Mouse (Mus musculus): ENCODE data around the gene Atf7ip.

Gene Atf7ip

DNA sequence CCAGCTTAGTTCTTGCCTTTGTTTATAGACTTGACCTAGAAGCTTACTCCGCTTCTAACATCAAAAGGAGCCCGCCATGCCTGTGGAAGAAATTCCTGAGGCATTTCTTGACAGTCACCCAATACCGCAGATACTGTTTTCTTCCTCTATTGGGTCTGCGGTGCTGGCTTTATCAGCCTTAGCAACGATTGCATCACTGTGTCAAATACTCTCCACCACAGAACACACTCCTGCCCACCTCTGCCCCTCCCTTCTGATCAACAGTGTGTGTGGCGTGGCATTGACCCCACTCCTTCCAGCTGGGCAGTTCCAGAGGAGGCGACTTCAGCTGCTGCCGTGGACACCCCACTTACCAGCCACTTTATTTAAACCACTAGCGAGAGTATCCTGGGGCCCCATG lies 139.8 kb downstream of the Atf7ip start:
- no peak for DNase-seq (ENCODE audit: low spot score in 2 of 2)

DNA sequence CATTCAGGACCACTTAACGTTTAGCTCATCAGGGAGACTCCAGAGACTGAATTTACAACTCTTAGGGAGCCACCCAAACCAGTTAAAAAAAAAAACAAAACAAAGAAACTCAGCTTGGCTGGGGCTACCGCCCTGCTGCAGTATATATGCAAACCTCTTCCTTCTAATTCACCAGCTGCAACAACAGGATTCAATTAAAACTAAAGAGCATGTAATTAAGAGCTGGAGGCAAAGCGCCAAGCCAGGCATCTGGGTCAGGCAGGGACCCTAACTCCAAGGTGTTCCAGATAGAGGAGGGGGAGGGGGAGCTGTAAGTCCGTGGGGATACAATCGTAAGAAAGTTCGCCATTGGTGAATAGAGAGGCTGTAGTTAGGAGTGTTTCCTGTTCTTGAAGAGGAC lies 140.2 kb downstream of the Atf7ip start:
- no peak for DNase-seq (ENCODE audit: low spot score in 2 of 2)

DNA sequence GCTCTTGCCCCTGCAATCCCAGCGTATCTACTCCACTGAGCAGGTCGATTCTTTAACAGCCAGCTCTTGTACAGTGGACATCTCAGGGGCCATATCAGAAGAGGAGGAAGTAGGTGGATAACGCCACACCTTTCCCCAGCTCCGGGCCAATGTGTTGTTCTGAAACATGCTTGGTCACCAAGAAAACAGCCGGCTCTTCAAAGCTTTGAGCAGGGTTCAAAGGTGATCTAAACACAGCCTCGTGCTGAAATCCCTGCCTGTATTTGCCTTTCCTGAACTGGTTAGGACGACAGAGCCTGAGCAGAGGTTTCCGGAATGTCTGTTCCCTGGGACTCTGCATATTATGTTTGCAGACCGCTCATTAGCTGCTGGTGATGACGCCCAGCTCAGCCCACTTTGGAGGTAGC lies 141.5 kb downstream of the Atf7ip start:
- DNase-seq (ENCODE audit: low spot score in 2 of 2), result no peak

DNA sequence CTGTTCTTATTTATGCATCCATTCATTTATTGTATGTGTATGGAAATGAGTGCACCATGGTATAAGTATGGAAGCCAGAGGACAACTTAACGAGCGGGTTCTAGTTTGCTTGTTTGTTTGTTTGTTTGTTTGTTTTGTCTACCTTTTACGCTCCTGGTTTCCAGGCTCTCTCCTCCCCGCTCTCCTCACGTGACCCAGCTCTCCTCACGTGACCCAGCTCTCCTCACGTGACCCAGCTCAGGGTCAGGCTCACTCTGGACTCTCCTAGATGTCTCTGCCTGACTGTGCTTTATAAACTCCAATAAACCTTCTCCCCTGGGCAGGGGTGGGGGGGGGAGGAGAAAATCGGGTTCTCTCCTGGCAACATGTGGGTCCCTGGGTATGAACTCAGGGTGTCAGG lies 144.7 kb downstream of the Atf7ip start:
- DNase-seq (ENCODE audit: low spot score in 2 of 2), result no peak

DNA sequence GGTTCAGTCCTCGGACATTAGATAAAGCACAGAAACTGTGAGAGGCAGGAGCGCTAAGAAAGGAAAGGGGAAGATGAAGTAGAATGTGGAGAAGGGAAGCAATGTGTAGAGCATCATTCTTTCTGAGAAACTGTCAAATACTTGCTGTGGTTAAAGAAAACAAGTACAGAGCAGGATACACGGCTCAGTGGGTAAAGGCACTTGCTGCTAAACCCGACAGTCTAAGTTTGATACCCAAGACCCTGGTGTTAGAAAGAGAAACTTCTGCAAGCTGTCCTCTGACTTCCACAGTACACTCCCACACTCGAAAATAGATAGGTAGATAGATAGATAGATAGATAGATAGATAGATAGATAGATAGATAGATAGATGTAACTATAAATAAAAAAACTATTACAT lies 147.4 kb downstream of the Atf7ip start:
- DNase-seq (ENCODE audit: low spot score in 2 of 2), result no peak

DNA sequence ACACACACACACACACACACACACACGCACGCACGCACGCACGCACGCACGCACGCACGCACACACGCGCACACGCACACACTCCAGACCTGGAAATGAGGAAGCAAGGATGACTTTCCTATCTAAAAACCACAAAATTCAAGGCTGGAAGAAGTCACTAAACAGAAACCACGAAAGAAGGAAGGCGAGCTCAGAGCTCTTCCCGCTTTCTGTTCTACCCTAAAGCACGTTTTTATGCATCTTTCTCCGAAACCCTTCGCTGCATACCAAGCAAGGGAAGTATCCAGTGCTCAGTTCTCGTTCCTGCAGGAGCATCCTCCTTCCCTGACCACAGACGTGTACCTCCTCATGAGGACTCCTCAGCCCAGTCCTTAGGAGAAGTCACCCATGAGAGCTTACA lies 148.5 kb downstream of the Atf7ip start:
- no peak for DNase-seq (ENCODE audit: low spot score in 2 of 2)

DNA sequence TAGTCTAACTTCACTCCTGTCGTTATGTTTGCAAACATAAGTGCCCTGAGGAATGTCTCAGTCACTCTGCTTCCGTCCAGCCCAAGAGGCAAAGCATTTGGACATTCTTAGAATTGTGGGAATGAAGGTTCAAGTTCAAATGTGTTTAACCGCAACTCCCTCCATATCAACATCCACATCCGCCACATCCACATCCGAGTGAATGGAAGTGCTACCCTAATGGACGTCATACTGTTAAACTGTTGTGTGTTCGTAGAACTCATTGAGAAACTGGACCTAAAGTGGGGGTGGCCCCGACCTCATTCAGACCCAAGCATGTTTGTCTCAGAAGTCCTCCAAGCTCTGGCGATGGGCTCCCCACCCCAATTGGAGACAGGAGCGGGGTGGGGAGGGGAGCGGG lies 149.8 kb downstream of the Atf7ip start:
- no peak for DNase-seq (ENCODE audit: low spot score in 2 of 2)

DNA sequence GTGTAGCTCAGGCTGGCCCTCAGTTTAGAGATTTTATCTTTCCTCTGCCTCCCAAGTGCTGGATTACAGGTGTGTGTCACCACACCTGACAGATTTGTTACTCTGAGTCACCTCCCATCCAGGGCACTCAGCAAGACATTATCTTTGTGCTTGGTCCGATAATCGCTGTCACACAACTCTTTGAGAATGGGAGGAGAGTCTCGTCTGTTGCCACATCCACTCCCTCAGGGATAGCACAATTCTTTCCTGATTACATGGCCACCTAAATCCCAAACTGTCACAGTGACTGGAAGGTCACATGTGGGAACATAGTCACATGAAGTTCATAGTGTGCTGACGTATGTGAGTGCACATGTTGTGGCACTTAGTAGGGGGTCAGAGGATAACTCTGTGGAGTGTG lies 152.3 kb downstream of the Atf7ip start:
- DNase-seq (ENCODE audit: low spot score in 2 of 2), result no peak

DNA sequence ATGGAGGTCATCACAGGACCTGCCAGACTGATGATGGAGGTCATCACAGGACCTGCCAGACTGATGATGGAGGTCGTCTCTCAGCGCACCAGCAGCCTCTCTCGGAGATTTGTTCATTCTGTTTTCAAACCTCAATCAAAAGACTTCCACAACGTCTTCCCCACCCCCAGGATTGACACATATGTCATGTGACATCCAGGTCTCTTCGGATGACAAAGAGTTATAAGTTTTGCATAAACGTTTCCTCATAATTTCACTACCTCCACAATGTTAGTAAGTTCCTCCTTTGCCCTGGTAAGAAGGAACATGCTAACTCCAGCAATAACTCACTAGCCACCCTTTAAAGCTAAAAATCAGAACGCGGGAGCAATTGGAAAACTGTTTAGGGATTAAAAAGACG lies 153.3 kb downstream of the Atf7ip start:
- no peak for DNase-seq (ENCODE audit: low spot score in 2 of 2)
